ENCODE assay signal across 9 mouse cellular contexts in genomic region chr16:72664806-72665205, GRCm38 (mm10).
DNase-seq lines count a peak whose midpoint lies in the region; ATAC-seq and TF ChIP-seq lines count a peak whose summit lies in the region.
"Had no signal": no experiment of that assay in that cellular context is flagged by ENCODE, and none has a peak within 500 bp of the region (broad histone marks: within the 10 kb centered on the region; RNA-seq: fewer than 3 reads in every experiment).

No protein-coding gene starts in this region.

- H3K27ac ChIP-seq in kidney, postnatal 0 days: no peak overlapping the region
- peak overlapping the region; percentile 100 for H3K27ac ChIP-seq in embryonic facial prominence, embryonic 15.5 days (replicated peaks)
- H3K27ac ChIP-seq in limb, embryonic 10.5 days: peak overlapping the region; percentile 97
- no peak overlapping the region for H3K27ac ChIP-seq in neural tube, embryonic 12.5 days
- H3K27ac ChIP-seq in thymus, adult 2 months (ENCODE audit: control insufficient read depth, insufficient read depth, low read length): no peak overlapping the region

- peak overlapping the region; percentile 74; the same call in 1 of the 2 replicates for H3K9ac ChIP-seq in kidney, postnatal 0 days (ENCODE audit: low read depth, low read length)
- peak overlapping the region; percentile 64 for H3K9ac ChIP-seq in embryonic facial prominence, embryonic 15.5 days
- peak overlapping the region; percentile 86 for H3K9ac ChIP-seq in neural tube, embryonic 12.5 days

- H3K4me1 ChIP-seq in kidney, postnatal 0 days (replicated peaks; ENCODE audit: insufficient read depth, low read length): peaks cover 2% of the 10 kb centered on the region; the same call in 1 of the 2 replicates
- H3K4me1 ChIP-seq in embryonic facial prominence, embryonic 15.5 days: peaks cover 26% of the 10 kb centered on the region; the same call in 1 of the 2 replicates
- peaks cover 36% of the 10 kb centered on the region for H3K4me1 ChIP-seq in limb, embryonic 10.5 days
- peaks cover 20% of the 10 kb centered on the region for H3K4me1 ChIP-seq in neural tube, embryonic 12.5 days
- H3K4me1 ChIP-seq in thymus, adult 2 months (replicated peaks; ENCODE audit: control insufficient read depth, insufficient read depth, low read length): no peaks in the 10 kb centered on the region; the same call in 1 of the 2 replicates

- peak overlapping the region; percentile 79 for H3K4me3 ChIP-seq in kidney, postnatal 0 days (replicated peaks; ENCODE audit: low read depth, low read length)
- peak overlapping the region; percentile 64 for H3K4me3 ChIP-seq in embryonic facial prominence, embryonic 15.5 days (replicated peaks)
- H3K4me3 ChIP-seq in limb, embryonic 10.5 days: peak overlapping the region; percentile 92
- H3K4me3 ChIP-seq in neural tube, embryonic 12.5 days: peak overlapping the region; percentile 80
- no peak overlapping the region for H3K4me3 ChIP-seq in thymus, adult 2 months (ENCODE audit: control insufficient read depth, insufficient read depth, low read length)

- peak; percentile 64 for DNase-seq in kidney, postnatal 0 days (ENCODE audit: low spot score)
- DNase-seq in kidney, postnatal 14 days: no peak
- DNase-seq in limb, embryonic 10.5 days (ENCODE audit: low spot score): peak; percentile 58
- DNase-seq in Muller cell, postnatal 12 days (ENCODE audit: inconsistent ontology term): no peak
- no peak for DNase-seq in thymus, adult 2 months
- DNase-seq: spleen, adult 18-20 months had no signal

- H3K4me2 ChIP-seq in kidney, postnatal 0 days (ENCODE audit: low read length): peak overlapping the region; percentile 86
- H3K4me2 ChIP-seq in embryonic facial prominence, embryonic 15.5 days (replicated peaks): peak overlapping the region; percentile 70
- H3K4me2 ChIP-seq in neural tube, embryonic 12.5 days (replicated peaks): peak overlapping the region; percentile 72

- 20% methylated on average over 4 of the region's 4 CpGs for WGBS in kidney, postnatal 0 days
- 9% methylated on average over 4 of the region's 4 CpGs for WGBS in embryonic facial prominence, embryonic 15.5 days
- 7% methylated on average over 4 of the region's 4 CpGs for WGBS in limb, embryonic 10.5 days
- WGBS in neural tube, embryonic 12.5 days: 13% methylated on average over 4 of the region's 4 CpGs
- WGBS in thymus, adult 2 months: 79% methylated on average over 4 of the region's 4 CpGs

- no peak for TF ChIP-seq CTCF in kidney, postnatal 0 days (IDR thresholded peaks at IDR 0.05; ENCODE audit: low read depth)
- TF ChIP-seq CTCF in thymus, adult 2 months (IDR thresholded peaks at IDR 0.05; ENCODE audit: borderline replicate concordance, control insufficient read depth, extremely low read depth, insufficient read depth, low read length, poor library complexity): no peak

- no peaks in the 10 kb centered on the region for H3K9me3 ChIP-seq in kidney, postnatal 0 days (replicated peaks; ENCODE audit: low read length)
- no peaks in the 10 kb centered on the region for H3K9me3 ChIP-seq in embryonic facial prominence, embryonic 15.5 days (replicated peaks)
- H3K9me3 ChIP-seq in limb, embryonic 10.5 days (replicated peaks): no peaks in the 10 kb centered on the region
- no peaks in the 10 kb centered on the region for H3K9me3 ChIP-seq in neural tube, embryonic 12.5 days

- TF ChIP-seq POLR2A in thymus, adult 2 months (IDR thresholded peaks at IDR 0.05; ENCODE audit: control insufficient read depth, extremely low read depth, insufficient read depth, low read length, poor library complexity): no peak

- no peak for ATAC-seq in kidney, postnatal 0 days (replicated peaks; ENCODE audit: low FRiP score, low read depth)
- no peak for ATAC-seq in embryonic facial prominence, embryonic 15.5 days (ENCODE audit: insufficient number of reproducible peaks, low FRiP score, low TSS enrichment, low read depth)
- ATAC-seq in neural tube, embryonic 12.5 days (ENCODE audit: low FRiP score, low read depth): no peak
- ATAC-seq in megakaryocyte, adult 5-6 weeks (ENCODE audit: poor library complexity, severe bottlenecking): no peak

- no peaks in the 10 kb centered on the region for H3K36me3 ChIP-seq in kidney, postnatal 0 days (ENCODE audit: insufficient read depth, low read length)
- H3K36me3 ChIP-seq in embryonic facial prominence, embryonic 15.5 days: no peaks in the 10 kb centered on the region
- peaks cover 8% of the 10 kb centered on the region; the same call in 1 of the 2 replicates for H3K36me3 ChIP-seq in limb, embryonic 10.5 days
- 0 out of 2 replicates have a peak, but pooled peaks cover 3% of the 10 kb centered on the region for H3K36me3 ChIP-seq in neural tube, embryonic 12.5 days
- H3K36me3 ChIP-seq in thymus, adult 2 months (ENCODE audit: control insufficient read depth, insufficient read depth, low read length): no peaks in the 10 kb centered on the region

- H3K27me3 ChIP-seq in kidney, postnatal 0 days (ENCODE audit: insufficient read depth, low read length): no peaks in the 10 kb centered on the region
- no peaks in the 10 kb centered on the region for H3K27me3 ChIP-seq in embryonic facial prominence, embryonic 15.5 days
- no peaks in the 10 kb centered on the region for H3K27me3 ChIP-seq in limb, embryonic 10.5 days (ENCODE audit: low read depth, poor library complexity, severe bottlenecking)
- H3K27me3 ChIP-seq in neural tube, embryonic 12.5 days (replicated peaks): no peaks in the 10 kb centered on the region
- no peaks in the 10 kb centered on the region; the same call in 1 of the 2 replicates for H3K27me3 ChIP-seq in thymus, adult 2 months (ENCODE audit: control insufficient read depth, insufficient read depth, low read length)

Comparison
In these comparisons a context has a peak if more than half of its experiments do, and no peak if none do; other contexts are left out.
1. DNase-seq: peak in kidney, postnatal 0 days (single experiment) and limb, embryonic 10.5 days (single experiment); none in kidney, postnatal 14 days (single experiment), Muller cell, postnatal 12 days (single experiment) and thymus, adult 2 months (single experiment).
2. H3K27ac ChIP-seq: peak in embryonic facial prominence, embryonic 15.5 days (single experiment) and limb, embryonic 10.5 days (single experiment); none in kidney, postnatal 0 days (single experiment), neural tube, embryonic 12.5 days (single experiment) and thymus, adult 2 months (single experiment).
3. Peak in every context shown above with its lines, with median percentiles within 50 percentile points of each other: H3K4me2 ChIP-seq and H3K9ac ChIP-seq.